Mouse (Mus musculus) forebrain, embryonic 14.5 days (tissue): Measurements from ENCODE around the gene Dclk3. TPM values are rescaled to one million over a fixed set of nuclear protein-coding genes. Genes with fewer than 3 reads are reported as not detected.
A peak's percentile ranks its signal among the peaks of the same experiment; 100 is the strongest.

Experiments
- ATAC-seq: fragments of 200-750 bp; cut with Nextera tagmentation; 2 replicates; pipeline ENCODE4 v1.8.0; 2017; ENCODE audit warnings: mild to moderate bottlenecking, moderate library complexity
- DNase-seq: peaks from one replicate; pipeline ENCODE4 v3.0.0-alpha.2; 2015; ENCODE audit warnings: low spot score
- H3K27ac ChIP-seq: fragments of 300-500 bp; sonication (generic); 2 replicates; pipeline ENCODE4 v1.5.1; 2014; ENCODE audit warnings: low read depth, mild to moderate bottlenecking, control low read depth, low read length, moderate library complexity
- H3K27me3 ChIP-seq: fragments of 300-500 bp; sonication (generic); replicated peaks from 2 replicates; pipeline ENCODE4 v1.6.1; 2014; ENCODE audit warnings: low read length, control low read depth, mixed read lengths; ENCODE audit not compliant: control insufficient read depth, insufficient read depth
- H3K36me3 ChIP-seq: fragments of 300-500 bp; sonication (generic); 2 replicates; pipeline ENCODE4 v1.6.1; 2014; ENCODE audit warnings: low read length, control low read depth; ENCODE audit not compliant: control insufficient read depth, insufficient read depth
- H3K4me1 ChIP-seq: fragments of 300-500 bp; sonication (generic); 2 replicates; pipeline ENCODE4 v1.6.1; 2014; ENCODE audit warnings: antibody characterized with exemption, low read length, control low read depth; ENCODE audit not compliant: control insufficient read depth, insufficient read depth
- H3K4me2 ChIP-seq: fragments of 300-500 bp; sonication (generic); 2 replicates; pipeline ENCODE4 v1.6.1; 2014; ENCODE audit warnings: mild to moderate bottlenecking, control low read depth, low read length
- H3K4me3 ChIP-seq: fragments of 300-500 bp; sonication (generic); 2 replicates; pipeline ENCODE4 v1.5.1; 2014; ENCODE audit warnings: low read depth, low read length, control low read depth
- H3K9ac ChIP-seq: fragments of 300-500 bp; sonication (generic); 2 replicates; pipeline ENCODE4 v1.6.1; 2014; ENCODE audit warnings: mild to moderate bottlenecking, low read length, control low read depth, moderate library complexity
- H3K9me3 ChIP-seq: fragments of 300-500 bp; sonication (generic); replicated peaks from 2 replicates; pipeline ENCODE4 v1.6.1; 2016; ENCODE audit warnings: low read length, control low read depth, mixed read lengths; ENCODE audit not compliant: control insufficient read depth
- WGBS: fragments of 180-500 bp; shearing (Covaris S2); extraction: QIAGEN DNeasy Blood & Tissue Kit; methylation state at CpG from one replicate; pipeline ENCODE4 v1.1.7; 2014; 5-methylcytosine and 5-hydroxymethylcytosine counted together
- polyA plus RNA-seq: library from polyadenylated mRNA; unstranded; fragments of >200 nt; fragmentation: Nextera tagmentation; extraction: Ambion mirVana; gene quantifications from 2 replicates; pipeline ENCODE4 v1.2.1, GENCODE M21; 2014

Gene Dclk3
- polyA plus RNA-seq, 1 experiment from 2014 or later: 2.1 TPM

DNA sequence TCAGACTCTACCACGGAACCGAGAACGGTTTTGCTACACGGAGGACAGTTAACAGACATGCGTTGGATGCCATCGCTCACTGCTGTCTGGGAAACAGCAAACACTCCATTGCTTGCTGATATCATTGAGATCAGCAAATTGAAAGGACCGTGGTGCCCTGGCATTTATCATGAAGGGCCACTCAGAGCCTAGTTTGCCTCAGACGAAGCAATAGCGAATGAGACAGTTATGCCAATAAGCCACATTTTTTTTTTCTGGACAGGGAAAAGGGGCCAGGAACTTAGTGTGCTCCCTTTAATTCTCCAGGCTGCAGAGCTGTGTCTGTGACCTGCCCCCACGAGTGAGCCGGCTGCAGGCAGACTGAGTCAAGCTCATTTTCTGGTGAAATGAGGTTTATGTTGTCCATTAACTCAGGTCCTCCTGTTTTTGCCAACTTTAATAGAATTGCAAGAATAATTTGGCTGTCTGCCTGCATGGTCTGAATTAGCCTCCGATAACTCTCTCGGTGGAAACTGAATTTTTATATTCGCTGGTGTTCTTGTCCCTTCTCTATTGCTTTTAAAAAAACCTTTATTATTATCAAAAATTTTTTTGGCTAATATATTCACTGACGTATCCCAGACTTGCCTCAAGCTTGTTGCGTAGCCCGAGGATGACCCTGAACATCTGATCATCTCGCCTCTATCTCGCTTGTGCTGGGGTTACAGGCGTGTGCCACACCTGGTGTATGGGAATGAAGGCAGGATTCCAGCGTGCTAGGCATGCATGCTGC lies 35.0 kb downstream of the Dclk3 start:
- DNase-seq: no peak
- Histone ChIP-seq H3K4me1 (peaks cover 16% of the 10 kb centered on the region), H3K36me3 (no peaks in the 10 kb centered on the region), H3K4me3 (no peak overlapping the region), H3K9me3 (no peaks in the 10 kb centered on the region), H3K9ac (no peak overlapping the region), H3K27me3 (no peaks in the 10 kb centered on the region), H3K27ac (no peak overlapping the region), H3K4me2 (no peak overlapping the region)
- peak; percentile 29; the same call in 1 of the 2 replicates for ATAC-seq
- 58% methylated on average over 21 of the region's 21 CpGs for WGBS

GRCm38 (mm10) chr9:111474458-111474745 lies 35.5 kb downstream of the Dclk3 start:
- Histone ChIP-seq H3K27me3 (no peaks in the 10 kb centered on the region), H3K9me3 (no peaks in the 10 kb centered on the region), H3K27ac (no peak overlapping the region), H3K36me3 (no peaks in the 10 kb centered on the region), H3K4me1 (peaks cover 16% of the 10 kb centered on the region), H3K9ac (no peak overlapping the region), H3K4me2 (no peak overlapping the region), H3K4me3 (no peak overlapping the region)
- peak; percentile 48; the same call in 1 of the 2 replicates for ATAC-seq
- WGBS: 17% methylated on average over 3 of the region's 3 CpGs
- DNase-seq: no peak

DNA sequence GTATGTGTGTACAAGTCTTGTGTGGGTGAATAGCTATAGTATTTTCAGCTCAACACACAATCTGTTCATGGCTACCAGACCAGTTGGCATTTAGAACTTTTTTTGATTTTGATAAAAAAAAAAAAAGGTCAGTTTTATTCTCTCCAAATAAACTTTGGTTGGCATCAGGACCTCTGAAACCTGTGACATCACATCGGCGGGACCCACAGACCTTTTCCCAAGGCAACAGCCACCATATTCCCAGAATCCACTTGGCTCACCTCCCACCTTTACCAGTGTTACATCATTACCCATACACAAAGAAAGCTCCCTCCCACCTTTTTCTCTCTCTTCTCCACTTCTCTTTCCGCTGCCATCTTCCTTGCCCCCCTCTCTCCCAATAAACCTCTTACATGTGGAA lies 36.4 kb downstream of the Dclk3 start:
- H3K27me3 ChIP-seq: no peaks in the 10 kb centered on the region
- H3K9me3 ChIP-seq: no peaks in the 10 kb centered on the region
- H3K36me3 ChIP-seq: no peaks in the 10 kb centered on the region
- no peak for DNase-seq
- H3K27ac ChIP-seq: no peak overlapping the region
- ATAC-seq: no peak
- WGBS: 86% methylated on average over 3 of the region's 3 CpGs
- peaks cover 16% of the 10 kb centered on the region for H3K4me1 ChIP-seq
- no peak overlapping the region for H3K9ac ChIP-seq
- H3K4me3 ChIP-seq: no peak overlapping the region
- H3K4me2 ChIP-seq: no peak overlapping the region

GRCm38 (mm10) chr9:111475973-111476372 lies 37.1 kb downstream of the Dclk3 start:
- no peak overlapping the region for H3K27ac ChIP-seq
- DNase-seq: peak; percentile 61
- H3K9me3 ChIP-seq: no peaks in the 10 kb centered on the region
- H3K4me2 ChIP-seq: no peak overlapping the region
- H3K27me3 ChIP-seq: no peaks in the 10 kb centered on the region
- ATAC-seq: peak; percentile 45; the same call in 1 of the 2 replicates
- no peak overlapping the region for H3K4me3 ChIP-seq
- peaks cover 16% of the 10 kb centered on the region for H3K4me1 ChIP-seq
- H3K36me3 ChIP-seq: no peaks in the 10 kb centered on the region
- WGBS: 42% methylated on average over 4 of the region's 4 CpGs
- H3K9ac ChIP-seq: no peak overlapping the region

GRCm38 (mm10) chr9:111476479-111477016 lies 37.7 kb downstream of the Dclk3 start:
- ATAC-seq (no peak), DNase-seq (no peak)
- Histone ChIP-seq H3K9ac (no peak overlapping the region), H3K27ac (0 out of 2 replicates have a peak overlapping the region, but pooled peaks have one; percentile 7), H3K4me1 (peaks cover 16% of the 10 kb centered on the region), H3K27me3 (no peaks in the 10 kb centered on the region), H3K4me2 (no peak overlapping the region), H3K9me3 (no peaks in the 10 kb centered on the region), H3K4me3 (no peak overlapping the region), H3K36me3 (no peaks in the 10 kb centered on the region)
- 71% methylated on average over 6 of the region's 6 CpGs for WGBS

DNA sequence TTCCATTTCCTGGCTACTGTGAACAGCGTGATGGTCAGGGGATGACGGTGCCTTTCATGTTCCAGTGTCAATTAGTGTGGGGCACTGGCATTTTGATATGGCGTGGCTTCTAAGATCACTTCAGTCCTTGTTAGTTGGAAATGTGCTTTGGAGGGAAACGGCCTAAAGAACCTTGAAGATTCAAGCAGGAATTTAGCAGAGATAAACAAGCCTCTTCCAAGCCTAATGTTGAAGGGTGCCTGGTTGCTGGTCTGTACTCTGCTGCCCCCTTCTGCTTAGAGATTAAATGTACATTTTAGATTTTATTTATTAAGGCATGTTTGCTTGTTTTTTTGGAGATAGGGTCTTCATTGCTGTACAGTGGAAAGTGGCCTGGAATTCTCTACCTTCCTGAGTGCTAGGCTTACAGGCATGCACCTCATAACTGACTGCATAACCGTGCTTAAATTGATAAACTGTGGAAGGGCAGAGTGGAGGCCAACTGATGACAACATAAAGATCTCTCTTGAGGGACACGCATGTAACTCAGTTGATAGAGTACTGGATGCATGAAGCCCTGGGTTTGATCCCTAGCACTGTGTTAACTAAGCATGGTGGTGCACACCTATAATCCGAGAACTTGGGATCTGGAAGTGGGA lies 40.1 kb downstream of the Dclk3 start:
- ATAC-seq (peak; percentile 29; the same call in 1 of the 2 replicates), DNase-seq (peak; percentile 79)
- H3K4me2 ChIP-seq: no peak overlapping the region
- H3K9ac ChIP-seq: no peak overlapping the region
- no peaks in the 10 kb centered on the region for H3K36me3 ChIP-seq
- H3K27ac ChIP-seq: no peak overlapping the region
- WGBS: 64% methylated on average over 7 of the region's 7 CpGs
- no peak overlapping the region for H3K4me3 ChIP-seq
- H3K9me3 ChIP-seq: no peaks in the 10 kb centered on the region
- H3K4me1 ChIP-seq: peaks cover 15% of the 10 kb centered on the region
- H3K27me3 ChIP-seq: no peaks in the 10 kb centered on the region

DNA sequence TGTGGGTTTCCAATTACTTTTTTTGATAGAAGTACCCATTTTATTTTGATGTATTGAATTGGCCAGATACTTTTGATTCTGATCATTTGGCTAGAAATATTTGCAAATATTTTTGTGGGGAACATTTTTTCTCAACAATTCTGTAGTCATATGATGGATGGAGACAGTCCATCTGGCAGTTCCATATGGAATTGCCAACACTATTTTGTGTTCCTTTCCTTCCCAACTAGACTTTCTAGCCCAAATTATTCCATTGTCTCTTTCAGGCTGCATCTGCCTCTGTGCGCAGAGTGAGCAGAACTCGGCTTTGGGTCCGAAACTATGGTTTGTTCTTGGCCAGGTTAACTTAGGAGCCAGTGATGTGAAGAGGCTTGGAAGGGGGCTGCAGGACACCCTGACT lies 42.1 kb downstream of the Dclk3 start:
- H3K4me3 ChIP-seq: no peak overlapping the region
- H3K9me3 ChIP-seq: no peaks in the 10 kb centered on the region
- DNase-seq (no peak), ATAC-seq (no peak)
- WGBS: 90% methylated on average over 3 of the region's 3 CpGs
- no peak overlapping the region for H3K9ac ChIP-seq
- no peaks in the 10 kb centered on the region for H3K36me3 ChIP-seq
- peaks cover 6% of the 10 kb centered on the region; the same call in 1 of the 2 replicates for H3K4me1 ChIP-seq
- H3K4me2 ChIP-seq: no peak overlapping the region
- no peak overlapping the region for H3K27ac ChIP-seq
- H3K27me3 ChIP-seq: no peaks in the 10 kb centered on the region

GRCm38 (mm10) chr9:111486645-111487477 lies 48.0 kb downstream of the Dclk3 start:
- ATAC-seq: no peak
- no peak for DNase-seq
- H3K4me2 ChIP-seq: no peak overlapping the region
- no peaks in the 10 kb centered on the region for H3K27me3 ChIP-seq
- no peak overlapping the region for H3K27ac ChIP-seq
- H3K9ac ChIP-seq: no peak overlapping the region
- H3K4me1 ChIP-seq: no peaks in the 10 kb centered on the region
- H3K9me3 ChIP-seq: no peaks in the 10 kb centered on the region
- H3K36me3 ChIP-seq: no peaks in the 10 kb centered on the region
- no peak overlapping the region for H3K4me3 ChIP-seq
- WGBS: 29% methylated on average over 10 of the region's 10 CpGs
